Mouse (Mus musculus) hematopoietic stem cell, adult 5-6 weeks (primary cell): ENCODE measurements around the gene Krt80. TPM values are rescaled to one million over a fixed set of nuclear protein-coding genes. Genes with fewer than 3 reads are reported as not detected.

Source experiments
- ATAC-seq, 2 experiments: fragments of 125-278 bp in 1 of 2; replicated peaks in 1 of 2; 2 replicates each; pipeline ENCODE4 v1.8.0; 2016 to 2017; ENCODE audit warnings: inconsistent platforms in 2 of 2, mild to moderate bottlenecking in 2 of 2, moderate number of reproducible peaks in 2 of 2, low read depth in 1 of 2, moderate TSS enrichment in 1 of 2; ENCODE audit not compliant: low FRiP score in 2 of 2, poor library complexity in 2 of 2, severe bottlenecking in 2 of 2, insufficient read depth in 1 of 2, low TSS enrichment in 1 of 2
- total RNA-seq: library from RNA; stranded (forward); fragments of 172-1452, 232-1000 nt; gene quantifications from 2 replicates; pipeline ENCODE4 v1.2.3, GENCODE M21; 2017

Gene Krt80
- total RNA-seq, 1 experiment from 2014 or later: 2.8 TPM

DNA sequence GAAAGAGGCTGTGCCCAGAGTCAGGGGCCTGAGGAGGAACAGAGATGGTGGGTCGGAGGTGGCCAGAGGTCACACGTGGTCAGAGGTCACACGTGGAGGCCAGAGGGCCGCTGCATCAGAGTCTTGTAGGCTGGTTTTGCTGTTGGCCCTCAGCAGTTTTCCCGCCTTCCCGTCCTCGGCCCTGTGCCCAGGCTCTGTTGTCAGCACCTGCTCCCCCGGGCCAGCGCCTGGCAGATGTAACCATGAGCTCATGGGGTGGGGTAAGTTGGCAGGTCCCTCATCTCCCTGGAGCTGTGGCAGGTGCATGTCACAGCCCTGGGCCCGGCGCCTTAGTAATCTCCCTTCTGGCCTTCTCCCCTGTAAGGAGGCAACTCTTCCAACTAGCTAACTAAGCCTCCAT, 12.8 kb upstream of the Krt80 start:
- ATAC-seq: no peak

DNA sequence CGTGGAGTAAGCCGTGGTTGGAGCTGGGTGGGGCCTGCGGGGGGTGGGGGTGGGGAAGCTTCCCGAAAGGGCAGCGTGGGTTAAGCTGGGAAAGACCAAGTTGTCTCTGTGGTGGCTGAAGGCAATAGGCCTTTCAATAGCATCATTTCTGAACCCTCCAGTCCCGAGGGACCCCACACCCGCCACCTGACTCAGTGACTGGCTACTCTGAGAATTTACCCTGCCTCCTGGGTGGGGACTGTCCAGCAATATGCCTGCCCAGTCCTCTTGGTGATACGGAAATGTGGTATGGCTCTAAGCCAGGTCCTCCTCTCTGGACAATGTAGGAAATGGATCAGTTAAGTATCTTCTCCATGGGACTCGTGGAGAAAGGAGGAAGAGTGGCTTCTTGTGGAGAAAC, 11.8 kb upstream of the Krt80 start:
- no peak for ATAC-seq

DNA sequence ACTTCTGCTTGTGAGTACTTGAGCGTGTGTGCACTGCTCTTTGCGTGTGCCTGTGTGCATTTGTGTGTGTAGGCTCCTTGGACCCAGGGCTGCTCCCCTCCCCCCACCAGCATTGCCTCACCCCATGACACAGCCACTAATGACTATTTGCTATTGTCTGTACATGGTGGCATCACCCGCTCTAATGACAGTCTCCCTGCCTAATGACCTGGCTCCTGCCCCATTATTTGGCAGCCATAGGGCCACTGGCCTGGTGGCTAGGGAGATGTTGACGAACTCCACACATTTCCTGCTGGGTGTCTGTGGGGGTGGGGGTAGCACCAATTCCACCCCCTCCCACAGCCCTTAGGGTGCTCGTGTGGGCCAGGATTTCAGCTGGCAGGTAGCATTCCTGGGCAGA, 8.7 kb upstream of the Krt80 start:
- ATAC-seq: no peak

DNA sequence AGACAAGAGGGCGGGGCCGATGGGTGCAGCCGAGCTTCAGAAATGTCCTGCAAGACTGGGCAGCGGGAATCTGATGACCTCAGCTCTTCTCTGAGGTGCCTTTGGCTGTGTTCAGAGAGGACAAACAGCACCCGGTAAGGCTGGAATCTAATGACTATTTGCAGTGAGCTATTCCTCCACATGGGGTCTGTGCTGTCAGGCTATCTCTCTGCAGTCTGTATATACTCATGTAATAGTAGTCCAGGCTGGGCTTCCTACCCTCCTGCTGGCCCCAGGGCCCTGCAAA, 6.8 kb upstream of the Krt80 start:
- ATAC-seq: no peak

DNA sequence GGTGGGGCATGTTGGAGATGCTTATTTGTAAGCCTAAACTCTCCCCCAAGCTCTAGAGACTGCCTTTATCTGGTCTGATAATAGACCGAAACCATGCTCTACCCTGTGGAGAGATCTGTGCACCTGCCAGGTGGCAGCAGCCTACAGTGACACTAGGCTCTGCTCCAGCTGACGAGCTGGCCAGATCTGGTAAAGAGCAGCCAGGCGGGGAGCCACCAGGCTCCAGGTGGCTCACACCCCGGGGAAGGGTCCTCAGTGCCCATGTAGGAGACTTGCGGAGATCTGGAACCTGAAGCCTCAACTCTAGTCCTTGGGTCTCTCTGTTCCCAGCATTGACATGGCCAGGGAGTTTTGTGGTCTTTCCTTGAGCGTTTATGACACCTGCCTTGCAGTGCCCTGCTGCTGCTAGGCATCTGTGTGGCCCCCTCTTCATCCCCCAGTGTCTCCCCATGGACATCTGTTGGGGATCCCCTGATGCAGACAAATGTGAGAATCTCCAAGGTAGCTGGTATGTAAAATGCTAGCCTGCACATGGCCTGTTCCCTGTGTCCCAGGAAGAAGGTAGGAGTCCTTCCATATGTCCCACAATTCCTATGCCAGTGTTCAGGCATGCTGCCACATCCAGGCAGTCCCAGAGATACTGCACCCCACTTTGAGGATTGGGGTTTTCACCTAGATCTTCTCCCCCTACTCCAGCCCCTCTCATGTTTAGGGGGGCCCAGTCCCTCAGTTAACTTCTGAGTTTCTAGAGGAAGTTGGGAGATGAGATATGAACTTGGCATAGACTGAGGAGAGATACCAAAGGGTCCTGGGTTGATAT, 6.2 kb upstream of the Krt80 start:
- ATAC-seq: no peak

- peak; percentile 63 to 73 for ATAC-seq
These were observed 4.9 kb upstream of the Krt80 start for GRCm38 (mm10) chr15:101374879-101375278.

GRCm38 (mm10) chr15:101373286-101373898, 3.4 kb upstream of the Krt80 start:
- peak in 1 of 2 experiments; percentile 27; a peak in 1 of 4 replicates for ATAC-seq

DNA sequence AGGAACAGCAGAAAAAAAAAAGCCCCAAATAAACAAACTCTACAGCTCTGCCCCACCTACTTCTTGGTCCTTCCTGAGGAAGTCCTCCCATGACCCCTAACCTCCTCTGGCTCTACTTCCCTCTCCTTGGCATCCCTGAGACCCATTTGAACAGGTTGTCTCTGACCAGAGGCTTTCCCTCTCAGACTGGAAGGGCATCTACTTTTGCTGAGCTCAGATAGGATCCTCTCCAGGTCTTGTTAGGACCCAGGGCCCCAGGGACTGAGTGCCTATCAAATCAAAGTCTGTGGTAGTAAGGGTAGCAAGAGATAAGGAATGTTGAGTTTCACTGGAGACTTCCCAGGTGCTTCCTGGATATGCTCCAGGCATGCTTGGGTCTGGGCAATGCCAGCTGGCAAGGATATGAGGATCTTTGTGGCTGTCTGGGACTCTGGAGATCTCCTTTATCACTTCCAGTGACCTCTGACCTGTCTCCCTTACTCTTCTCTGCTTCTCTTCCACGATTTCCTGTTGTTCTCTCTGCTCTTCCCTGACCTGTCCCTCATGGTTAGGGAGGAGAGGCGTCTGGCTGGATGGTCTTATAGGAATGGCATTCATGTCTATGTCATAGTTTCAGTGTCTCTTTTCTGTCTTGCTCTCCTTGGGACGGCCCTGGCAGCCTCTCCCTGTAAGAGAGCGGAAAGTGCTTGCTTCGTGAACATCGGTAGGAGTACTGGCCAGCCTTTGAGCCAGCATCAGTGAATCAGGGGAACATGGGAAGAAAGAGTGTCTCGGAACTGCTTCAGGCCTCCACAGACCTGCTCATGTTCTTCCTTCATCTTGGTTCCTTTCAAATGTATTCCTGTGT, 2.4 kb upstream of the Krt80 start:
- no peak for ATAC-seq

DNA sequence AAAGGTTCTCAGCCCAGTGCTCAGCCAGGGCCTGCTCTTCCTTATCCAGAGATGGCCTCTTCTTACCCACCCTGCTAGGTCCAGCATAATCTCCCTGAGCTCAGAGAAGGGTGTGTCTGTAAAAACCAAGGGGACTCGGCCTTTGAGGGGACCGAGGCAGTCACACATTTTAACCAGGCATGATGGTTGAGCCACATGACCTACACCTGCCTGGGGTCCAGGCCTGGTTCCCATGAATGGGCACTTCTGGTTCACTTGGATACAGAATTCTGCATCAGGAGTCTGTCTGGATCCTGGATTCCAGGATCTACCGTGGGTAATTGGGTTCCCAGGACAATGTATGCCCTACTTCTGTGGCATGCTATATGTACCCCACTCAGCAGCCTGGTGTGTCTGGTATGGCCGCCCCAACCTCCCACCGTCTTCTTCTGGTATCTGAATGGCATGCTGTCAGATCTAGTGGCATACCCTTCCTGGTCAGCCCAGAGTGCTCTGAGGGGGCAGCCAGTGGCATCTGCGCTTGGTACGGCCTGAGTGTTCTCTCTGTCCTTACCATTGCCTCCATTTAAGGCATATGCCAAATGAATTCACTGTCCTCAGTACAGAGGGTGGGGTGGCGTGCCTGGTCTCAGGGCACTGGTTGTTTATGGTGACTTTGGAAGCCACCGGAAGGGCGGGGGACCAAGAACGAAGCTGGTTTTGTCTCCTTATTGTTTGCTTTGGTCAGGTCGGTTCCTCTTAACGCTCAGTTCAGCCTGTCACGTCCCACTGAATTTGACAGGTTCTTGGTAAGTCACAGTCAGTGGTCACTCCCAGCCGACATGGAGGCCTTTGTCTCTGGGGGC, 1.4 kb upstream of the Krt80 start:
- ATAC-seq: no peak

GRCm38 (mm10) chr15:101369382-101370100, 421 bp downstream of the Krt80 start:
- ATAC-seq: no peak

- ATAC-seq: no peak
These were observed 1.2 kb downstream of the Krt80 start for GRCm38 (mm10) chr15:101368502-101369381.

GRCm38 (mm10) chr15:101368015-101368414, 1.9 kb downstream of the Krt80 start:
- ATAC-seq: no peak

DNA sequence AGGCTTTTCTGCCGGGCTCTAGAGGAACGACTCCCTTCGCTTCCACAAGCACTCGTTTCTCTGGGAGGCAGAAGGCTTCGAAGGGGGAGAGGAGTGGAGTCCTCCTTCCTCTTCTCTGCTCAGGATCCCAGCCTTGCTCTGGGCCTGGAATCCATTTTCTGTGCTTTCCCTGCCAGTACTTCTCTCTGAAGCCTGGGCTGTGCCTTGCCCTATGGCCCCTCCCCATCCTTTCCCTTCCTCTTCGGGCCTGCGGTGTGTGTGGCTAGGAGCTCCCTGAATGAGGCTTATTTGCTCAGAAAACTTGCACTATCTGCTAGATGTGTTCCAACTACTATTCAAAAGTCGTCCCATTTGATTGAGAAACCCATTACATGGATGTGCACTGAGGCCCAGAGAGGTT, 2.5 kb downstream of the Krt80 start:
- ATAC-seq: peak in 1 of 2 experiments; percentile 44; a peak in 2 of 4 replicates

GRCm38 (mm10) chr15:101366926-101367325, 3.0 kb downstream of the Krt80 start:
- ATAC-seq: no peak

- no peak for ATAC-seq
These were observed 3.5 kb downstream of the Krt80 start for GRCm38 (mm10) chr15:101366482-101366881.

DNA sequence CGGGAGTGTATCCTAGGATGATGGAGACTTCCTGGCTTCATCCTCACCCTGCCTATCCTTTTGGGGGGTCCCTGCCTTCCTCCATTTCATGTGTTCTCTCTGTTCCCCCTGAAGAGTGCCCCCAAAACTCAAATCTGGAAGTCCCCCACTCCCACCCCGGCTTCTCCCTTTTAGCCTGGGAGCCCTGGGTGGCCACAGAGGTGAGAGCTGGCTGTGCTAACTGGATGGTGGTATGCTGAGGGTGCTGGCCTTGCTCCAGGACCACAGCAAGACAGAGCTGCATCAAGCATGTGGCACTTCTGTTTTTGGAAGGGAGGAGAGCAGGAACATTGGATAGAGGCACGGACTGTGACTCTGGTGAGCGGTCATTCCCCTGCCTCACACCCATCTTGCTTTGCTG, 4.2 kb downstream of the Krt80 start:
- ATAC-seq: no peak
